Mouse (Mus musculus): ENCODE measurements around the gene Myrip. TPM values are rescaled to one million over a fixed set of nuclear protein-coding genes. Genes with fewer than 3 reads are reported as not detected.

Gene Myrip
- polyA plus RNA-seq, 1 experiment: 8.0 TPM

DNA sequence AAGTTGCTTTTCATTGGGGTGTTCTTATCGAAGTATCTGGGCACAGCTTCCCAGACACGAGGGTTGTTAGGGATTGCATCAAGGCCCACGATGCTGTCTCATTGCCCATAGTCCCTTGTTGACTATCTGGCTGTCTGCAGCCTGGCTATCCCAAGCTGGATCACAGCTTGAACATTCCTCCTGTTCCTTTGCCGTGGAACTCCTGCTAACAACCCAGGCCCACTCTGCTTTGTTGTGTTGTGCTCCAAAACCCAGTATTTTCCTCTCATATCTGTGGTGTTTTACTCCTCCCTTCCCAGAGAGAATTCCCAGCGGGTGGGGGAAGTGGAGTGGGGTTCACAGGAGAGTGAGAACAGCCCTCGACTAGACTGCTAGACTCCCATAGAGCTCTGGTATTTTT, 56.7 kb downstream of the Myrip start:
- no peak for TF ChIP-seq POLR2A (IDR thresholded peaks at IDR 0.05; ENCODE audit: borderline replicate concordance, extremely low read depth, insufficient read depth, insufficient read length, poor library complexity, severe bottlenecking)
- no peak for TF ChIP-seq CTCF (IDR thresholded peaks at IDR 0.05; ENCODE audit: borderline replicate concordance, extremely low read depth, insufficient read depth, insufficient read length)

GRCm38 (mm10) chr9:120360397-120361177, 59.3 kb downstream of the Myrip start:
- TF ChIP-seq POLR2A (IDR thresholded peaks at IDR 0.05; ENCODE audit: borderline replicate concordance, extremely low read depth, insufficient read depth, insufficient read length, poor library complexity, severe bottlenecking) (no peak), CTCF (IDR thresholded peaks at IDR 0.05; ENCODE audit: borderline replicate concordance, extremely low read depth, insufficient read depth, insufficient read length) (no peak)
- peak; percentile 59 for DNase-seq (ENCODE audit: low read depth)

More for the DNA sequence above, 56.7 kb downstream of the Myrip start:
- DNase-seq (ENCODE audit: low read depth): no peak

- no peak for TF ChIP-seq CTCF (IDR thresholded peaks at IDR 0.05; ENCODE audit: borderline replicate concordance, extremely low read depth, insufficient read depth, insufficient read length)
- TF ChIP-seq POLR2A (IDR thresholded peaks at IDR 0.05; ENCODE audit: borderline replicate concordance, extremely low read depth, insufficient read depth, insufficient read length, poor library complexity, severe bottlenecking): no peak
- DNase-seq (ENCODE audit: low read depth): no peak
These were observed 60.3 kb downstream of the Myrip start for GRCm38 (mm10) chr9:120361656-120362055.

GRCm38 (mm10) chr9:120362684-120363083, 61.4 kb downstream of the Myrip start:
- no peak for DNase-seq (ENCODE audit: low read depth)
- TF ChIP-seq CTCF (IDR thresholded peaks at IDR 0.05; ENCODE audit: borderline replicate concordance, extremely low read depth, insufficient read depth, insufficient read length): no peak
- no peak for TF ChIP-seq POLR2A (IDR thresholded peaks at IDR 0.05; ENCODE audit: borderline replicate concordance, extremely low read depth, insufficient read depth, insufficient read length, poor library complexity, severe bottlenecking)

- DNase-seq (ENCODE audit: low read depth): no peak
- TF ChIP-seq POLR2A (IDR thresholded peaks at IDR 0.05; ENCODE audit: borderline replicate concordance, extremely low read depth, insufficient read depth, insufficient read length, poor library complexity, severe bottlenecking) (no peak), CTCF (IDR thresholded peaks at IDR 0.05; ENCODE audit: borderline replicate concordance, extremely low read depth, insufficient read depth, insufficient read length) (no peak)
These were observed 63.5 kb downstream of the Myrip start for GRCm38 (mm10) chr9:120364653-120365283.

- no peak for TF ChIP-seq POLR2A (IDR thresholded peaks at IDR 0.05; ENCODE audit: borderline replicate concordance, extremely low read depth, insufficient read depth, insufficient read length, poor library complexity, severe bottlenecking)
- TF ChIP-seq CTCF (IDR thresholded peaks at IDR 0.05; ENCODE audit: borderline replicate concordance, extremely low read depth, insufficient read depth, insufficient read length): no peak
- DNase-seq (ENCODE audit: low read depth): no peak
These were observed 66.2 kb downstream of the Myrip start for GRCm38 (mm10) chr9:120367526-120367925.

GRCm38 (mm10) chr9:120371633-120372032, 70.3 kb downstream of the Myrip start:
- no peak for DNase-seq (ENCODE audit: low read depth)
- TF ChIP-seq CTCF (IDR thresholded peaks at IDR 0.05; ENCODE audit: borderline replicate concordance, extremely low read depth, insufficient read depth, insufficient read length): no peak
- TF ChIP-seq POLR2A (IDR thresholded peaks at IDR 0.05; ENCODE audit: borderline replicate concordance, extremely low read depth, insufficient read depth, insufficient read length, poor library complexity, severe bottlenecking): no peak

- TF ChIP-seq POLR2A (IDR thresholded peaks at IDR 0.05; ENCODE audit: borderline replicate concordance, extremely low read depth, insufficient read depth, insufficient read length, poor library complexity, severe bottlenecking) (no peak), CTCF (IDR thresholded peaks at IDR 0.05; ENCODE audit: borderline replicate concordance, extremely low read depth, insufficient read depth, insufficient read length) (no peak)
These were observed 71.0 kb downstream of the Myrip start for GRCm38 (mm10) chr9:120372347-120372746.

GRCm38 (mm10) chr9:120377726-120378125, 76.4 kb downstream of the Myrip start:
- DNase-seq (ENCODE audit: low read depth): peak; percentile 87
- no peak for TF ChIP-seq POLR2A (IDR thresholded peaks at IDR 0.05; ENCODE audit: borderline replicate concordance, extremely low read depth, insufficient read depth, insufficient read length, poor library complexity, severe bottlenecking)
- peak; percentile 85 for TF ChIP-seq CTCF (IDR thresholded peaks at IDR 0.05; ENCODE audit: borderline replicate concordance, extremely low read depth, insufficient read depth, insufficient read length)

More at GRCm38 (mm10) chr9:120372347-120372746, 71.0 kb downstream of the Myrip start:
- no peak for DNase-seq (ENCODE audit: low read depth)

DNA sequence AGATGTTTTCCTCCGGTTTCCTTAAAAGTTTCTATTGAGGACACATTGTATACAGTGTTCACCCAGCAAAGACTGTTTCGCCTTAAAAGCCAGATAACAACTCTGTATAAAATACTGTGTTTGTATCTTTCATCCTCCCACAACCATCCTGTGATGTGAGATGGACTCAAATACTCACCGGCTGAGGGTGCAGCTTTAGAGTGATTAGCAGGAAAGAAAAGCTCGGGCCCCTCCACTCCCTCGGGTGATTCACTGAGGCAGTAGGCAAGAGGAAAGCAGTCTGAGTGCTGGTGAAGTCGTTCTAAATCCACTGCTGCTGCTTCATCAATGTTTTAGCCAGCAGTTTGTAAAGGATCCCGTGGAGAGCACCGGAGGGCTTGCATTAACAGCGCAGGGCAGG, 93.9 kb downstream of the Myrip start:
- DNase-seq (ENCODE audit: low read depth): no peak
- no peak for TF ChIP-seq CTCF (IDR thresholded peaks at IDR 0.05; ENCODE audit: borderline replicate concordance, extremely low read depth, insufficient read depth, insufficient read length)
- no peak for TF ChIP-seq POLR2A (IDR thresholded peaks at IDR 0.05; ENCODE audit: borderline replicate concordance, extremely low read depth, insufficient read depth, insufficient read length, poor library complexity, severe bottlenecking)

GRCm38 (mm10) chr9:120396579-120397185, 95.4 kb downstream of the Myrip start:
- no peak for DNase-seq (ENCODE audit: low read depth)
- TF ChIP-seq CTCF (IDR thresholded peaks at IDR 0.05; ENCODE audit: borderline replicate concordance, extremely low read depth, insufficient read depth, insufficient read length): no peak
- no peak for TF ChIP-seq POLR2A (IDR thresholded peaks at IDR 0.05; ENCODE audit: borderline replicate concordance, extremely low read depth, insufficient read depth, insufficient read length, poor library complexity, severe bottlenecking)

Data from brain, embryonic 14.5 days (tissue).